Mouse (Mus musculus) kidney, adult 2 months (tissue): Measurements from ENCODE around the gene Ddx11.
"Not testable (repeated sequence)": the region's sequence is repeated elsewhere in the genome, so short reads cannot be mapped to it uniquely, and the experiment has no call there.

Experiments
- CTCF ChIP-seq: fragments of 200-500 bp; conservative IDR thresholded peaks from 2 replicates; pipeline ENCODE4 v1.5.1; 2011; ENCODE audit warnings: low read depth, mild to moderate bottlenecking, control low read depth, low read length, moderate library complexity, mixed read lengths; ENCODE audit not compliant: insufficient read depth, insufficient read length
- POLR2A ChIP-seq: fragments of 200-500 bp; IDR thresholded peaks from one replicate; pipeline ENCODE4 v1.6.1; 2011; ENCODE audit warnings: low read depth, low read length, control low read depth

DNA sequence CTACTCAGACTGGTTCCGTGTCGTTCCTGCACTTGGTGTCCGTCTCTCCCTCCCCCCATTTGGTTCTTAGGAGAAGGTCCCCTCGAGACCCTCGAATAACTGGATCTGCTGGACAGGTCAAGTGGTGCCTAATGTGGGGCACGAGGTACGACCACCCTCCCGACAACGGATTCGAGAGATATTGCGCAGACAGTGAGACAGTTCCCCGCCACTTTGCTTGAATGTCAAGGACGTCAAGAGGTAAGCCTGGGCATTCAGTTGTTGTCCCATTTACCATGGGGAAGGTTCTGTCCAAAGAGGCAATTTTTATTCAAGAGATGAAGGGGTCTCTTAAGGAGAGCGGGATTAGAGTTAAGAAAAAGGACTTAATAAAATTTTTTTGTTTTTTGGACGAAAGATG is 47.7 kb downstream of the Ddx11 start:
- not testable (repeated sequence) for TF ChIP-seq POLR2A, CTCF
